Mouse (Mus musculus): ENCODE measurements around the gene Cep170b.

The Cep170b gene

GRCm38 (mm10) chr12:112737081-112737480, 16.8 kb downstream of the Cep170b start:
- no peak for DNase-seq (ENCODE audit: low spot score)

DNA sequence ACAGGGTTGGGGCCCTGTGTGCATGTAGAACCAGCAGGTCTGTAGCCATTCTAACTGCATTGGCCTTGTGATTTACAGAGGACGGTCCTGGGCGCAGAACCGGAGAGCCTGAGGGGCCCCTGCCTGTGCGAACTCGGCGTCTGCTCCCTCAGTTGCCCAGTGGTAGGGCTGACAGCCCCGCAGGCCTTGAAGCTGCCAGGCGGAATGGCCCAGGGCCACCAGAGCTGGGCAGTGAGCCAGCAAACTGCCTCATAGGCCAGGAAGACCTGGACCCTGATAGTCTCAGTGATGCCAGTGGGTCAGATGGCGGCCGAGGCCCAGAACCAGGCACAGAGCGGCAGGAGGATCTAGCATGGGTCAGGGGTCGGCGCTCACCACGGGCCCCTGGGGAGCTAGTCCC, 17.5 kb downstream of the Cep170b start:
- DNase-seq (ENCODE audit: low spot score): peak; percentile 39

DNA sequence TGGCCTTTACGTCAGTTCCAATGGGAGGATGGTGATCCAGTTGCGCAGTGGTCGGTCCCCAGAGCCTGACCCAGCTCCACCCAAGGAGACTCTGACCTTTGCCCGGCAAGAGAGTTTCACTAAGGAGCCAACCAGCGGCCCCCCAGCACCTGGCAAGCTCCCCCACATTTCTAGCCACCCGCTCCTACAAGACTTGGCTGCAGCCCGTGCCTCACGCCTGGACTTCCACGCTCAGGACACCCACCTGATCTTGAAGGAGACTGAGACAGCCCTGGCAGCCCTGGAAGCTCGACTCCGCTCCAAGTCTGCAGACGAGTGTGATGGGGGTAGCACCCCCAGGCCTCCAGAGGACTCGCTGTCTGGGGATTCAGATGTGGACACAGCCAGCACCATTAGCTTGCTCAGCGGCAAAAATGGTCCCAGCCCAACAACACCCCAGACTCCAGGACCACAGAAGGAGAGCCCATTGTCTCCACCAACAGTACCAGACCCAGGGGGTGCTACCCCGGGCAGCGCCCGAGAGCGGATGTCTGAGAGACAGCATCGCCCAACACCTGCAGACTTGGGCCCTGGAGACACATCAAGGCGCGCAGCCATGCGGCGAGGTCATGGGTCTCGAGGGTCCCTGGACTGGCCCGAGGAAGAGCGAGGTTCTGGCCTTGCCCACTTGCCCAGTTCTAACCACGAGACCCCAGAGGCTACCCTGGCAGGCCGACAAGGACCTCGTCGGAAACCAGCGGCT, 18.2 kb downstream of the Cep170b start:
- DNase-seq (ENCODE audit: low spot score): no peak

- DNase-seq (ENCODE audit: low spot score): no peak
Measured at GRCm38 (mm10) chr12:112739023-112739568, 18.8 kb downstream of the Cep170b start.

DNA sequence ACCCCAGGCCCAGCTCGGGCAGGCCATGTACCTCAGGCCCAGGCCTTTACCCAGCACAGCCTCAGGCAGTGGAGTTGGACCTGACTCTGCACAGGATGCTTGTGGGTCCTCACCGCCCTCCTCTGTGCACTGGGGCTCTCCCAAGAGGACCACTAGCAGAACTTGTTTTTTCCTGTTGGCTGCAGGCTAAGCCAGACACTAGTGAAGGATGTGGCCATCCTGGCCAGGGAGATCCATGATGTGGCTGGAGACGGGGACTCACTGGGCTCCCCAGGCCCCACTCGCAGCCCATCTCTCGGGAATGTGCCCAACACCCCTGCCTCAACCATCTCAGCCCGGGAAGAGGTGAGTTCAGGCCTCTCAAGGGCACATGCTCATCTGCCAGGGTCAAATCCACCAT, 22.5 kb downstream of the Cep170b start:
- DNase-seq (ENCODE audit: low spot score): no peak

DNA sequence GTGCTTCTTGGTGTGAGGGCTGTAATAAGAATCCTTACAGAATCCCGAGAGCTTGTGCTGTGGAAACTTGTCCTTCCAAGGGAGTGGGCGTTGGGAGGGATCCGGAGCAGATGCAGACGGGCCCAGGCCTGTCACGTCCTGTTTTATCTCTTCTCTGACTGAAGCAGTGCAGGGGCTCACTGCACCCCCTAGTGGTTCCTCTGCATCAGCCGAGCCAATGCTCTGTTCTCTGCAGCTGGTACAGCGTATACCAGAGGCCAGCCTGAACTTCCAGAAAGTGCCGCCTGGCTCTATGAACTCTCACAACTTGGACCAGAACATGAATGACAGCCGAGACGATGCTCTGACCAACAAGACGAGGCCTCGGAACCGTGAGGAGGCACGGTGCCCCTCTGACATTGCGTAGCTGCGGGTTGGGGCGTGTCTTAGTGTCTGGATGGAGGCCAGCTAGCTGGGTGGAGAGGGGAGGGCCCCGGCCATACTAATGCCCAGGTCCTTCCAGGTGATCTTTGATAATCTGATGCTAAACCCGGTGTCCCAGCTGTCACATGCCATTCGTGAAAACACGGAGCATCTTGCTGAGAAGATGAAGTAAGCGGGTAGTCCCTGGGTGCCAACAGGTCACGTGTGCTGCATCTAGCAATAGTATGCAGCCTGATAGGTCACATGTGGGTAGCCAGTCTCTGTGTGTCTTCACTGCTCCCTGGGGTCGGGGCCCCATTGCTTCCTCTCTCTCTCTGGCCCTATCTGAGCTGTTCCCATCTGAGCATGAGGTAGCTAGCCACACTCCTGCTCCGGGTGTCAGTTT, 23.1 kb downstream of the Cep170b start:
- peak; percentile 68 for DNase-seq (ENCODE audit: low spot score)

DNA sequence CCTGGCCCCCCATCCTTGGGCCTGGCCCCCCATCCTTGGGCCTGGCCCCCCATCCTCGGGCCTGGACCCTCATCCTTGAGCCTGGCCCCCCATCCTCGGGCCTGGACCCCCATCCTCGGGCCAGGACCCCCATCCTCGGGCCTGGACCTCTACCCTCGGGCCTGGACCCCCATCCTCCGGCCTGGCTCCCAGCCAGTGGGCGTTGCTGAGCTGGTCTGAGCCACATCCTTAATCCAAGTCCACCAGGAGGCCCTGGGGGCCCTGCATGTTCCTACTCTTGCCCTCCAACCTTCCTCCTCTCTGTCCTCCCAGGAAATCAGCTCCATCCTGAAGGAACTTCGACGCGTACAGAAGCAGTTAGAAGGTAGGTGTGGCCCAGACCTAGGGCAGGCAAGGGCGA, 24.0 kb downstream of the Cep170b start:
- no peak for DNase-seq (ENCODE audit: low spot score)

- DNase-seq (ENCODE audit: low spot score): no peak
Measured at GRCm38 (mm10) chr12:112744891-112745580, 24.8 kb downstream of the Cep170b start.

DNA sequence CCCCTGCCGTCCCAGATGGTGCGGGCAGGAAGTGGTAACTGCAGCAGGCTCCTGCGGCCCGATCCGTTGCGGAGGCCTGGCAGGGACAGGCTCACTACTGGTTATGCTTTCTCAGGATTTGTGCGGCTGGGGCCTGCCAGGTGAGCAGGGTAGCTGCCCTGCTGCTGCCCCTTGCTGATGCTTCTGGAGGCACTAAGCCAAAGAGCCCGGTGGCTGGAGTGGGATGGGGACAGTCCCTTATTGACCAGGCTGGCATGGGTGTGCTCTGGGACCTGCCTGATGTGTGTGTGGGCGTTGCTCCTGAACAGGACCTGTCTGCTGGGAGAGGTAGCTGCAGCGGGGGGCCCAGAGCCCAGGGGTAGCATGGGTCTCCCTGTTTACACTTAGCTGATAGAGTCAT, 25.5 kb downstream of the Cep170b start:
- DNase-seq (ENCODE audit: low spot score): no peak

GRCm38 (mm10) chr12:112746461-112746807, 26.2 kb downstream of the Cep170b start:
- DNase-seq (ENCODE audit: low spot score): no peak

DNA sequence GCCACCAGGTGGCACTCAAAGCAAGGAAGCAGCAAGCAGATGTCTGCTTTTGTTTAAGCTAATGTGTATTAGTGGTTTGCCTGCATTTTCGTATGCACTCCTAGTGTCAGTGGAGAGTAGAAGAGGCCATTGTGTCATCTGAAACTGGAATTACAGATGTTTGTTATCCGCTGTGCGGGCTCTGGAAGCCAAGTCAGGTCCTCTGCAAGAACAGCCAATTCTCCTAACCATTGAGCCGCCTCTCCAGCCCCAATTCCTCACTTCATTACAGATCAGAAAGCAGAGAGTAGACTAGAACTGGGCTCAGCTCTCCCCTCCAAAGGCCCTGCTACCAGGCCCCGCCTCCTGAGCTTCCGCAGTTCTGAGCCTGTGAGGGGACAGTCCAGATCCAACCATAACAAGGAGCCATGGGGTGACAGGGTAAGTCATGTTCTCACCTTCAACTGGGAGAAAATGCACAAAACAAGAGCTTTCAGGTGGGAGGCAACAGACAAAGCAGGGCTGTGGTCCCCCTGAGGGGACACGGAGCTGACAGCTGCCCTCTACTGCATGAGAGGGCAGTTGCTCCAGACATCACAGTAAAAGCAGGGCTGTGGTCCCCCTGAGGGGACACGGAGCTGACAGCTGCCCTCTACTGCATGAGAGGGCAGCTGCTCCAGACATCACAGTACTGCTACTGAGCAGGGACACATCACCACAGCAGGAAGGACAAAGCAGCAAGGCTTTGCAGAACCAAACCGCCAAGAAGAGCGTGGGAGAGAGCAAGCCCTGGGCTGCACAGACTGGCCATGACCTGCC, 26.8 kb downstream of the Cep170b start:
- peak; percentile 74 for DNase-seq (ENCODE audit: low spot score)

DNA sequence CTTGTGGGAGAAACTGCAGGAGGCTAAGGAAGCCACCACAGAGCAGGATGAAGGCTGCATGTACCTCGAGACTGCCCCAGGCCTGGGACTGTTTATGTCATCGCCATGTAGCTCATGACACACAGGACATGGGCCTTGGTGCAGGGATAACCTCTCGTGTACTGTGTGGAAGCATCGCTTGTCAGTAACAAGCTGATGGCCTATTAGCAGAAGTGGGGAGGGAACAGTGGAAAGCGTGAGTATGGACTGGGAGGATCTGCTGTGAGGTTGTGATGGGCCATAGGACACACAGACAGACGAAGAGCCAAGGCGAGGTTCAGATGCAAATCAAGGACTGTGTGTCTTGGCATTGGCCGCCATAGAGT, 27.3 kb downstream of the Cep170b start:
- no peak for DNase-seq (ENCODE audit: low spot score)

- no peak for DNase-seq (ENCODE audit: low spot score)
Measured at GRCm38 (mm10) chr12:112750976-112751375, 30.7 kb downstream of the Cep170b start.

- no peak for DNase-seq (ENCODE audit: low spot score)
Measured at GRCm38 (mm10) chr12:112752399-112752798, 32.1 kb downstream of the Cep170b start.

DNA sequence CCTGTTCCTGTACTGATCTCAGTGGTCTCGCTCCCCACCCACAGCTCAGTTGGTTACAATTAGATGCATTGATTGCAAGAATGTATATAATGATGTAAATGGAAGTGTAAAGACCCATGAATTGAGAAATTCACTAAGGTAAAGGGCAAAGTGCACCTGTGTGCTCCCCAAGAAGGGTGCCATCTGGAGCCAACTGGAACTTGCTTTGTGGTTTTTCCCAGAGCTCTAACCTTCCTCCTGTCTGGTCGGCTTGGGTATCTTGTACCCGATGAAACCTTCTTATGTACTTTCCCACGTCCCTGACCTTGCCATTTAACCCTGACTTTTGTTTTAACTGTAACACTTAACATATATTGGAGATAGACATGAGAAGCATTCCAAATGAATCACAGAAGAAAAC, 35.6 kb downstream of the Cep170b start:
- no peak for DNase-seq (ENCODE audit: low spot score)

DNA sequence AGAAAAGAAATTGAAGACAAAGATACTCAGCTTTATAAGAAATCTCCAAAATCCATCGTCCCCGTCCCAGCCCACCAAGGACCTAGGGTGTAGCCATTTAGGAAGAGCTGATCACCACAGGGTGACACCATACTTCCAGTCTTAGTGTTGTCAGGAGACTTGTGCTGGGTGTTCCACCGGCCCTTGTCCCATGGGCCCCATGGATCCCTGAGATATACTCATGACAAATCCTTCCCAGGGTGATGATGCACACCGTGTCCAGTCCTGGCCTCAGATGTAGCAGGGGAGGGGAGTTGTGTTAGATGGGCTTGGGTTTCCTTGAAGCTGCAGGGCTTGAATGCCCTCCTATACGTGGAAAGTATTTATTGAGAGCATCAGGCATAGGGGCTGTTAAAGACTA, 37.6 kb downstream of the Cep170b start:
- DNase-seq (ENCODE audit: low spot score): no peak

- DNase-seq (ENCODE audit: low spot score): no peak
Measured at GRCm38 (mm10) chr12:112759471-112759870, 39.2 kb downstream of the Cep170b start.

- no peak for DNase-seq (ENCODE audit: low spot score)
Measured at GRCm38 (mm10) chr12:112760154-112760926, 40.1 kb downstream of the Cep170b start, which contains the start of gene Pld4. Gene Pld4, plus strand, starts transcription at chr12:112760655.

- DNase-seq (ENCODE audit: low spot score): no peak
Measured at GRCm38 (mm10) chr12:112761411-112761810, 41.2 kb downstream of the Cep170b start.

- DNase-seq (ENCODE audit: low spot score): no peak
Measured at GRCm38 (mm10) chr12:112762018-112762417, 41.8 kb downstream of the Cep170b start.

DNA sequence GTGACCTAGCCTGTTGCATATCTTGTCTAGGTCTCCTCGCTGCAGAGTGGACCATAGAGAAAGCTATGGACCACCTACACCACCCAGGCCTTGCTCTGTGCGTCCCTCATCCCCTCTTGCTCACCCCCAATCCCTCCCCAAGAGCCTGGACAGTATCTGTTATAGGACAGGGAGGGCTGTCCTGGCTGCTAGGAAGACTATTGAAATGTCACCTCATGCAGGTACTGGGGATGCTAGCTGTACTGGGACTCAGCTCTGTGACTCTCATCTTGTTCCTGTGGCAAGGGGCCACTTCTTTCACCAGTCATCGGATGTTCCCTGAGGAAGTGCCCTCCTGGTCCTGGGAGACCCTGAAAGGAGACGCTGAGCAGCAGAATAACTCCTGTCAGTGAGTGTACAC, 42.9 kb downstream of the Cep170b start:
- no peak for DNase-seq (ENCODE audit: low spot score)

All from adipocyte (in vitro differentiated cells).